Mouse (Mus musculus): ENCODE measurements around the gene Ncbp2. TPM values are rescaled to one million over a fixed set of nuclear protein-coding genes. Genes with fewer than 3 reads are reported as not detected.

Ncbp2 gene
- polyA plus RNA-seq, 1 experiment from 2014 or later = 91.7 TPM

Small RNA genes lying within 50 kb of the gene (microRNA-seq; reads per million reads assigned to microRNA genes)
- gene Gm26269 = not detected

Other genes starting within 250 kb of the Ncbp2 start
- gene Meltf, start 69.7 kb upstream of the Ncbp2 start, polyA plus RNA-seq (2015; fragmentation: Nextera tagmentation; extraction: Ambion mirVana) = 0.29 and 0.42 TPM in 2 replicates
- 4.1 and 5.2 TPM in 2 replicates for gene Pigz, start 14.7 kb upstream of the Ncbp2 start, polyA plus RNA-seq (2015; fragmentation: Nextera tagmentation; extraction: Ambion mirVana)
- 128 and 132 TPM in 2 replicates for gene 0610012G03Rik, start within 50 bp of the Ncbp2 start, polyA plus RNA-seq (2015; fragmentation: Nextera tagmentation; extraction: Ambion mirVana)
- 13.1 and 16.2 TPM in 2 replicates for gene Senp5, start 54.8 kb downstream of the Ncbp2 start, polyA plus RNA-seq (2015; fragmentation: Nextera tagmentation; extraction: Ambion mirVana)
- gene Pak2, start 130.8 kb downstream of the Ncbp2 start, polyA plus RNA-seq (2015; fragmentation: Nextera tagmentation; extraction: Ambion mirVana) = 24.9 and 29.9 TPM in 2 replicates
- gene Pigx, start 151.2 kb downstream of the Ncbp2 start, polyA plus RNA-seq (2015; fragmentation: Nextera tagmentation; extraction: Ambion mirVana) = 94.0 and 94.8 TPM in 2 replicates
- 48.0 and 51.0 TPM in 2 replicates for gene Cep19, start 151.3 kb downstream of the Ncbp2 start, polyA plus RNA-seq (2015; fragmentation: Nextera tagmentation; extraction: Ambion mirVana)
- gene Nrros, start 217.1 kb downstream of the Ncbp2 start, polyA plus RNA-seq (2015; fragmentation: Nextera tagmentation; extraction: Ambion mirVana) = 7.7 and 9.7 TPM in 2 replicates
- not detected in 2 replicates for gene Bex6, start 231.3 kb downstream of the Ncbp2 start, polyA plus RNA-seq (2015; fragmentation: Nextera tagmentation; extraction: Ambion mirVana)